Mouse (Mus musculus) gastrocnemius, adult 2 months (tissue): ENCODE measurements at regions not wholly inside any gene's neighbourhood (a gene's known extent, or its start where the extent isn't known, plus 50 kb on each side); places are given as distances from the start of the nearest gene placed in this dataset. TPM values are rescaled to one million over a fixed set of nuclear protein-coding genes. Genes with fewer than 3 reads are reported as not detected.

ENCODE experiments used
- DNase-seq: peaks from one replicate; pipeline ENCODE4 v3.0.0; 2022
- H3K27ac ChIP-seq: fragments of 200-600 bp; 2 replicates; pipeline ENCODE4 v1.8.1; 2022; ENCODE audit warnings: mild to moderate bottlenecking
- H3K4me3 ChIP-seq: fragments of 200-600 bp; 2 replicates; pipeline ENCODE4 v1.8.1; 2022; ENCODE audit warnings: mild to moderate bottlenecking, moderate library complexity
- CTCF ChIP-seq: fragments of 200-600 bp; IDR thresholded peaks from 2 replicates; pipeline ENCODE4 v1.8.1; 2022; ENCODE audit warnings: antibody characterized with exemption, mild to moderate bottlenecking, moderate library complexity
- intact Hi-C: fragments of 180-260 bp; cut with DNase I; formaldehyde crosslinking; loops from one replicate; pipeline ENCODE4 v1.15.1; 2025
- microRNA-seq: library from miRNA; unstranded; fragments of <30 nt; microRNA quantifications from one replicate; pipeline ENCODE4 v1.2.0, GENCODE M21; 2021

- TF ChIP-seq CTCF, result no peak
- intact Hi-C loops, result no loop called here
- H3K4me3 ChIP-seq, result no peak overlapping the region
- DNase-seq, result no peak
- no peak overlapping the region for H3K27ac ChIP-seq
Measured at GRCm38 (mm10) chr7:115398202-115398601, 640.4 kb downstream of the Sox6 start.

GRCm38 (mm10) chr7:115399461-115399860 is 639.1 kb downstream of the Sox6 start:
- TF ChIP-seq CTCF, result no peak
- no peak for DNase-seq

GRCm38 (mm10) chr7:115407889-115408288 is 630.7 kb downstream of the Sox6 start:
- intact Hi-C loops, result no loop called here
- DNase-seq, result no peak
- no peak for TF ChIP-seq CTCF
- H3K4me3 ChIP-seq, result no peak overlapping the region
- H3K27ac ChIP-seq, result no peak overlapping the region

More at GRCm38 (mm10) chr7:115399461-115399860, 639.1 kb downstream of the Sox6 start:
- Histone ChIP-seq H3K4me3 (no peak overlapping the region), H3K27ac (no peak overlapping the region)
- intact Hi-C loops, result no loop called here

GRCm38 (mm10) chr7:115408915-115409314 is 629.7 kb downstream of the Sox6 start:
- intact Hi-C loops, result no loop called here
- TF ChIP-seq CTCF, result no peak
- Histone ChIP-seq H3K4me3 (no peak overlapping the region), H3K27ac (no peak overlapping the region)
- no peak for DNase-seq

- no peak for TF ChIP-seq CTCF
- intact Hi-C loops, result no loop called here
- no peak overlapping the region for H3K27ac ChIP-seq
- no peak overlapping the region for H3K4me3 ChIP-seq
- DNase-seq, result no peak
Measured at GRCm38 (mm10) chr7:115410501-115411230, 627.9 kb downstream of the Sox6 start.

GRCm38 (mm10) chr7:115411456-115411855 is 627.1 kb downstream of the Sox6 start:
- intact Hi-C loops, result no loop called here
- H3K4me3 ChIP-seq, result no peak overlapping the region
- no peak overlapping the region for H3K27ac ChIP-seq
- TF ChIP-seq CTCF, result no peak
- DNase-seq, result no peak

- intact Hi-C loops, result no loop called here
- DNase-seq, result no peak
- H3K27ac ChIP-seq, result no peak overlapping the region
- TF ChIP-seq CTCF, result no peak
- H3K4me3 ChIP-seq, result no peak overlapping the region
Measured at GRCm38 (mm10) chr7:115415147-115415561, 623.4 kb downstream of the Sox6 start.

Small RNA genes lying in the stretch of these regions (microRNA-seq; reads per million reads assigned to microRNA genes)
- not detected for gene Gm27684
